Mouse (Mus musculus) monocyte, adult 2 months (primary cell): ENCODE measurements around the gene Dsn1.
A peak's percentile ranks its signal among the peaks of the same experiment; 100 is the strongest.

Experiments
- DNase-seq, 2 experiments: peaks; one replicate each; pipeline ENCODE4 v3.0.0; 2022; ENCODE audit warnings: low spot score in 2 of 2, low read depth in 1 of 2

Dsn1 gene

GRCm38 (mm10) chr2:157006511-157007233 lies at the start of gene Dsn1:
Dsn1 (minus strand) TSS chr2:157007154.
- DNase-seq, result peak; percentile 66 to 90

- DNase-seq, result no peak
These were observed 48.8 kb upstream of the Dsn1 start for GRCm38 (mm10) chr2:157055721-157056120.

GRCm38 (mm10) chr2:157054816-157055215 lies 47.9 kb upstream of the Dsn1 start:
- DNase-seq, result no peak

- no peak for DNase-seq
These were observed 47.3 kb upstream of the Dsn1 start for GRCm38 (mm10) chr2:157054297-157054696.

GRCm38 (mm10) chr2:157053787-157054186 lies 46.8 kb upstream of the Dsn1 start:
- DNase-seq, result no peak

- DNase-seq, result no peak
These were observed 46.2 kb upstream of the Dsn1 start for GRCm38 (mm10) chr2:157053124-157053523.

- no peak for DNase-seq
These were observed 45.5 kb upstream of the Dsn1 start for GRCm38 (mm10) chr2:157052448-157052847.

GRCm38 (mm10) chr2:157049831-157050243 lies 42.9 kb upstream of the Dsn1 start:
- DNase-seq, result no peak

- DNase-seq, result peak in 1 of 2 experiments; percentile 23
These were observed 41.6 kb upstream of the Dsn1 start for GRCm38 (mm10) chr2:157048395-157049181.

GRCm38 (mm10) chr2:157046956-157047355 lies 40.0 kb upstream of the Dsn1 start:
- DNase-seq, result no peak

GRCm38 (mm10) chr2:157045932-157046331 lies 39.0 kb upstream of the Dsn1 start:
- DNase-seq, result no peak

- DNase-seq, result no peak
These were observed 37.0 kb upstream of the Dsn1 start for GRCm38 (mm10) chr2:157043987-157044386.

GRCm38 (mm10) chr2:157043556-157043955 lies 36.6 kb upstream of the Dsn1 start:
- no peak for DNase-seq

- no peak for DNase-seq
These were observed 34.5 kb upstream of the Dsn1 start for GRCm38 (mm10) chr2:157041421-157041820.

- DNase-seq, result no peak
These were observed 33.7 kb upstream of the Dsn1 start for GRCm38 (mm10) chr2:157040649-157041046.

GRCm38 (mm10) chr2:157039900-157040648 lies 33.1 kb upstream of the Dsn1 start:
- no peak for DNase-seq

- DNase-seq, result no peak
These were observed 30.3 kb upstream of the Dsn1 start for GRCm38 (mm10) chr2:157037303-157037702.

- no peak for DNase-seq
These were observed 29.4 kb upstream of the Dsn1 start for GRCm38 (mm10) chr2:157036400-157036799.

- DNase-seq, result no peak
These were observed 28.4 kb upstream of the Dsn1 start for GRCm38 (mm10) chr2:157035371-157035770.

- peak; percentile 29 to 68 for DNase-seq
These were observed 23.9 kb upstream of the Dsn1 start for GRCm38 (mm10) chr2:157030804-157031203.

- DNase-seq, result no peak
These were observed 21.3 kb upstream of the Dsn1 start for GRCm38 (mm10) chr2:157028261-157028660.
